Mouse (Mus musculus) frontal cortex, adult 2 months (tissue): ENCODE results near the gene Gcc2. TPM values are rescaled to one million over a fixed set of nuclear protein-coding genes. Genes with fewer than 3 reads are reported as not detected.

Experiments
- polyA plus RNA-seq: library from polyadenylated mRNA; depleted of rRNA; stranded (reverse); fragments of >200 nt; gene quantifications from 2 replicates; pipeline ENCODE4 v1.2.3, GENCODE M21; 2012; rRNA removed

Gcc2 gene
- polyA plus RNA-seq, 1 experiment = 61.4 TPM

Other genes with a start within 250 kb of the Gcc2 start
- 0.06 TPM in 1 of 2 replicates, not detected in the other for gene AW822073, start 30.6 kb upstream of the Gcc2 start, polyA plus RNA-seq
- 0.10 TPM in 1 of 2 replicates, not detected in the other for gene Duxf3, start 22.8 kb upstream of the Gcc2 start, polyA plus RNA-seq
- gene Gm4981, start 18.8 kb upstream of the Gcc2 start, polyA plus RNA-seq = 0.12 and 0.15 TPM in 2 replicates
- 18.8 and 20.3 TPM in 2 replicates for gene Lims1, start 68.0 kb downstream of the Gcc2 start, polyA plus RNA-seq
- gene Ranbp2, start 191.4 kb downstream of the Gcc2 start, polyA plus RNA-seq = 17.5 and 18.7 TPM in 2 replicates
- gene Ccdc138, start 242.5 kb downstream of the Gcc2 start, polyA plus RNA-seq = 2.9 and 3.5 TPM in 2 replicates